8 mouse cellular contexts compared by ENCODE assay signal in genomic region chr19:40722137-40723038, GRCm38 (mm10). TPM values are rescaled to one million over a fixed set of nuclear protein-coding genes. Genes with fewer than 3 reads are reported as not detected.
DNase-seq lines count a peak whose midpoint lies in the region; ATAC-seq and TF ChIP-seq lines count a peak whose summit lies in the region.

No protein-coding gene starts in this region.

- H3K36me3 ChIP-seq in MEL (ENCODE audit: control insufficient read depth in 1 of 2, insufficient read depth in 2 of 2, low read length in 2 of 2) = no peaks in the 10 kb centered on the region
- H3K36me3 ChIP-seq in forebrain, embryonic 16.5 days (ENCODE audit: control insufficient read depth, insufficient read depth) = no peaks in the 10 kb centered on the region
- no peaks in the 10 kb centered on the region for H3K36me3 ChIP-seq in intestine, embryonic 16.5 days (ENCODE audit: control insufficient read depth, insufficient read depth, low read length)
- H3K36me3 ChIP-seq in limb, embryonic 13.5 days = no peaks in the 10 kb centered on the region

- no peak overlapping the region for H3K27ac ChIP-seq in MEL (ENCODE audit: control insufficient read depth, low read depth, low read length)
- no peak overlapping the region for H3K27ac ChIP-seq in cerebellum, adult 2 months (ENCODE audit: insufficient read depth, low read length)
- peak overlapping the region; percentile 62 for H3K27ac ChIP-seq in forebrain, embryonic 16.5 days (ENCODE audit: low read length)
- no peak overlapping the region for H3K27ac ChIP-seq in intestine, embryonic 16.5 days (ENCODE audit: low read length)
- H3K27ac ChIP-seq in limb, embryonic 13.5 days = peak overlapping the region; percentile 59

- H3K4me1 ChIP-seq in MEL (ENCODE audit: control insufficient read depth in 1 of 2, insufficient read depth in 2 of 2, low read length in 2 of 2) = no peaks in the 10 kb centered on the region
- no peaks in the 10 kb centered on the region for H3K4me1 ChIP-seq in cerebellum, adult 2 months (ENCODE audit: control insufficient read depth, insufficient read depth, low read length)
- H3K4me1 ChIP-seq in forebrain, embryonic 16.5 days (replicated peaks; ENCODE audit: control insufficient read depth, insufficient read depth, low read length) = peaks cover 9% of the 10 kb centered on the region; the same call in 1 of the 2 replicates
- 0 out of 2 replicates have a peak, but pooled peaks cover 2% of the 10 kb centered on the region for H3K4me1 ChIP-seq in intestine, embryonic 16.5 days (ENCODE audit: control insufficient read depth, insufficient read depth, low read length)
- H3K4me1 ChIP-seq in limb, embryonic 13.5 days = peaks cover 29% of the 10 kb centered on the region

- peaks cover 0 to 4% of the 10 kb centered on the region in 2 experiments; a peak in 3 of 4 replicates for H3K27me3 ChIP-seq in MEL (ENCODE audit: control insufficient read depth in 1 of 2, insufficient read depth in 2 of 2, low read length in 2 of 2)
- no peaks in the 10 kb centered on the region; the same call in 1 of the 2 replicates for H3K27me3 ChIP-seq in cerebellum, adult 2 months (ENCODE audit: control insufficient read depth, insufficient read depth, low read length)
- H3K27me3 ChIP-seq in forebrain, embryonic 16.5 days (replicated peaks; ENCODE audit: control insufficient read depth, insufficient read depth, low read length) = no peaks in the 10 kb centered on the region
- no peaks in the 10 kb centered on the region for H3K27me3 ChIP-seq in intestine, embryonic 16.5 days (replicated peaks; ENCODE audit: control insufficient read depth, insufficient read depth, low read length)
- no peaks in the 10 kb centered on the region for H3K27me3 ChIP-seq in limb, embryonic 13.5 days

- H3K79me2 ChIP-seq in MEL (ENCODE audit: control insufficient read depth, insufficient read depth, low read length, poor library complexity) = no peaks in the 10 kb centered on the region

- no peaks in the 10 kb centered on the region for H3K9me3 ChIP-seq in MEL (replicated peaks; ENCODE audit: insufficient read depth, low read length)
- H3K9me3 ChIP-seq in forebrain, embryonic 16.5 days (ENCODE audit: control insufficient read depth, low read length) = no peaks in the 10 kb centered on the region
- H3K9me3 ChIP-seq in intestine, embryonic 16.5 days (ENCODE audit: control insufficient read depth, low read length) = no peaks in the 10 kb centered on the region
- H3K9me3 ChIP-seq in limb, embryonic 13.5 days = no peaks in the 10 kb centered on the region

- TF ChIP-seq EP300 in MEL (IDR thresholded peaks at IDR 0.05; ENCODE audit: low read depth in 1 of 2, low read length in 2 of 2) = no peak

- no peak overlapping the region for H3K9ac ChIP-seq in MEL (ENCODE audit: control insufficient read depth, low read depth, low read length, poor library complexity, severe bottlenecking)
- peak overlapping the region; percentile 23; the same call in 1 of the 2 replicates for H3K9ac ChIP-seq in forebrain, embryonic 16.5 days (replicated peaks; ENCODE audit: low read depth, low read length)
- 0 out of 2 replicates have a peak overlapping the region, but pooled peaks have one; percentile 6 for H3K9ac ChIP-seq in intestine, embryonic 16.5 days (ENCODE audit: low read depth, low read length)
- H3K9ac ChIP-seq in limb, embryonic 13.5 days = no peak overlapping the region

- peak; percentile 84 for ATAC-seq in forebrain, embryonic 16.5 days
- ATAC-seq in intestine, embryonic 16.5 days = 0 out of 2 replicates have a peak, but pooled peaks have one; percentile 39
- no peak for ATAC-seq in limb, embryonic 13.5 days (ENCODE audit: low FRiP score, low read depth)

- WGBS in cerebellum, adult 2 months = 54% methylated on average over 11 of the region's 11 CpGs
- WGBS in forebrain, embryonic 16.5 days = 46% methylated on average over 11 of the region's 11 CpGs
- WGBS in intestine, embryonic 16.5 days = 50% methylated on average over 11 of the region's 11 CpGs
- WGBS in limb, embryonic 13.5 days = 48% methylated on average over 11 of the region's 11 CpGs

- no peak overlapping the region for H3K4me3 ChIP-seq in MEL (ENCODE audit: control insufficient read depth in 1 of 2, insufficient read depth in 1 of 2, low read depth in 2 of 2, low read length in 2 of 2)
- no peak overlapping the region for H3K4me3 ChIP-seq in cerebellum, adult 2 months (replicated peaks; ENCODE audit: insufficient read depth, low read depth, low read length)
- H3K4me3 ChIP-seq in forebrain, embryonic 16.5 days (replicated peaks; ENCODE audit: low read length) = no peak overlapping the region
- H3K4me3 ChIP-seq in intestine, embryonic 16.5 days (ENCODE audit: low read length) = no peak overlapping the region
- H3K4me3 ChIP-seq in limb, embryonic 13.5 days = no peak overlapping the region

- DNase-seq in A20 (ENCODE audit: low read depth, low spot score) = peak; percentile 57
- DNase-seq in MEL (ENCODE audit: low read depth, low spot score) = peak; percentile 65
- peak; percentile 34 to 35 for DNase-seq in cerebellum, adult 2 months
- peak; percentile 38 for DNase-seq in neural tube, embryonic 10.5 days (ENCODE audit: extremely low spot score, low spot score)
- DNase-seq in yolk sac, embryonic 10.5 days (ENCODE audit: low spot score) = peak; percentile 24

- TF ChIP-seq POLR2A in MEL (IDR thresholded peaks at IDR 0.05; ENCODE audit: control insufficient read depth in 1 of 2, insufficient read depth in 1 of 2, low read depth in 1 of 2, low read length in 2 of 2, poor library complexity in 1 of 2) = no peak
- no peak for TF ChIP-seq POLR2A in cerebellum, adult 2 months (IDR thresholded peaks at IDR 0.05; ENCODE audit: borderline replicate concordance, insufficient read depth, low read length)

- TF ChIP-seq RAD21 in MEL (IDR thresholded peaks at IDR 0.05; ENCODE audit: low read depth, low read length) = peak; percentile 97

- TF ChIP-seq CTCF in MEL (IDR thresholded peaks at IDR 0.05 in 2 of 3, conservative IDR thresholded peaks at IDR 0.05 in 1 of 3; ENCODE audit: control insufficient read depth in 1 of 3, insufficient read depth in 1 of 3, low read depth in 2 of 3, low read length in 3 of 3, poor library complexity in 1 of 3, severe bottlenecking in 1 of 3) = peak; percentile 66 to 94 (median 69)
- peak; percentile 48; the same call in 1 of the 2 replicates for TF ChIP-seq CTCF in cerebellum, adult 2 months (IDR thresholded peaks at IDR 0.05; ENCODE audit: borderline replicate concordance, insufficient read depth, low read depth, low read length)

- no peak overlapping the region for H3K4me2 ChIP-seq in forebrain, embryonic 16.5 days (ENCODE audit: low read length)
- H3K4me2 ChIP-seq in intestine, embryonic 16.5 days (ENCODE audit: low read depth, low read length) = no peak overlapping the region
- H3K4me2 ChIP-seq in limb, embryonic 13.5 days (replicated peaks) = no peak overlapping the region

TF ChIP-seq in MEL, 35 proteins besides CTCF, POLR2A, EP300 and RAD21:
- peak; percentile 85 for TF ChIP-seq ZC3H11A (IDR thresholded peaks at IDR 0.05; ENCODE audit: low read depth, low read length)
- no peak for TF ChIP-seq MAX (IDR thresholded peaks at IDR 0.05; ENCODE audit: low read length)
- no peak for TF ChIP-seq HCFC1 (IDR thresholded peaks at IDR 0.05; ENCODE audit: low read depth, low read length)
- TF ChIP-seq POLR2AphosphoS5 (IDR thresholded peaks at IDR 0.05; ENCODE audit: borderline replicate concordance, low read depth, low read length) = no peak
- TF ChIP-seq SMC3 (IDR thresholded peaks at IDR 0.05; ENCODE audit: low read depth, low read length) = peak; percentile 86
- TF ChIP-seq CHD2 (IDR thresholded peaks at IDR 0.05; ENCODE audit: low read length) = no peak
- no peak for TF ChIP-seq ZMIZ1 (IDR thresholded peaks at IDR 0.05; ENCODE audit: low read depth, low read length)

RNA-seq across cellular contexts. Expression of gene Cc2d2b, which starts 26.2 kb away (rescaled TPM):
- total RNA-seq in MEL (2012; rRNA removed) = not detected in 2 replicates
- not detected for polyA plus RNA-seq in MEL (2012; ENCODE audit: insufficient read depth in 1 of 2, insufficient read length in 2 of 2, low read depth in 1 of 2, low replicate concordance in 2 of 2, missing spikeins in 1 of 2)
- polyA plus RNA-seq in cerebellum, adult 2 months (2012; rRNA removed) = 0.07 TPM in 1 of 2 replicates, not detected in the other
- 0.20 and 0.60 TPM in 2 replicates for polyA plus RNA-seq in forebrain, embryonic 16.5 days (2015; fragmentation: Nextera tagmentation; extraction: Ambion mirVana)
- polyA plus RNA-seq in intestine, embryonic 16.5 days (2015; fragmentation: Nextera tagmentation; extraction: Ambion mirVana) = not detected in 2 replicates
- 0.22 and 0.25 TPM in 2 replicates for polyA plus RNA-seq in limb, embryonic 13.5 days (2015; fragmentation: Nextera tagmentation; extraction: Ambion mirVana)

Comparison
In these comparisons a context has a peak if more than half of its experiments do, and no peak if none do; other contexts are left out.
1. H3K27ac ChIP-seq: peak in forebrain, embryonic 16.5 days (single experiment) and limb, embryonic 13.5 days (single experiment); none in MEL (single experiment), cerebellum, adult 2 months (single experiment) and intestine, embryonic 16.5 days (single experiment).
2. H3K9ac ChIP-seq: peak in forebrain, embryonic 16.5 days (single experiment) and intestine, embryonic 16.5 days (single experiment); none in MEL (single experiment) and limb, embryonic 13.5 days (single experiment).
3. Peak in every context shown above with its lines, with median percentiles within 50 percentile points of each other: DNase-seq.